Mouse (Mus musculus) lung, adult 18-20 months (tissue): ENCODE data around the gene Pde9a.

Source experiments
- DNase-seq, 2 experiments: peaks; one replicate each; pipeline ENCODE4 v3.0.0; 2022; ENCODE audit warnings: mixed read lengths in 2 of 2

The Pde9a gene

GRCm38 (mm10) chr17:31389432-31390050, 3.5 kb downstream of the Pde9a start:
- no peak for DNase-seq

- peak; percentile 25 to 41 for DNase-seq
Measured at GRCm38 (mm10) chr17:31391462-31391861, 5.5 kb downstream of the Pde9a start.

- no peak for DNase-seq
Measured at GRCm38 (mm10) chr17:31392041-31392440, 6.0 kb downstream of the Pde9a start.

- DNase-seq = no peak
Measured at GRCm38 (mm10) chr17:31393811-31394210, 7.8 kb downstream of the Pde9a start.

GRCm38 (mm10) chr17:31400294-31400693, 14.3 kb downstream of the Pde9a start:
- no peak for DNase-seq

GRCm38 (mm10) chr17:31401160-31401559, 15.2 kb downstream of the Pde9a start:
- no peak for DNase-seq

- DNase-seq = no peak
Measured at GRCm38 (mm10) chr17:31402713-31403112, 16.7 kb downstream of the Pde9a start.

GRCm38 (mm10) chr17:31405694-31406227, 19.8 kb downstream of the Pde9a start:
- DNase-seq = no peak

- DNase-seq = peak in 1 of 2 experiments; percentile 54
Measured at GRCm38 (mm10) chr17:31409741-31410350, 23.8 kb downstream of the Pde9a start.

GRCm38 (mm10) chr17:31415258-31415657, 29.2 kb downstream of the Pde9a start:
- DNase-seq = no peak

- no peak for DNase-seq
Measured at GRCm38 (mm10) chr17:31418804-31419597, 33.0 kb downstream of the Pde9a start.

GRCm38 (mm10) chr17:31419598-31419950, 33.6 kb downstream of the Pde9a start:
- no peak for DNase-seq

GRCm38 (mm10) chr17:31419995-31420394, 34.0 kb downstream of the Pde9a start:
- DNase-seq = no peak

GRCm38 (mm10) chr17:31420658-31421057, 34.6 kb downstream of the Pde9a start:
- no peak for DNase-seq

- DNase-seq = no peak
Measured at GRCm38 (mm10) chr17:31422381-31422780, 36.4 kb downstream of the Pde9a start.

- no peak for DNase-seq
Measured at GRCm38 (mm10) chr17:31423020-31423419, 37.0 kb downstream of the Pde9a start.

GRCm38 (mm10) chr17:31424358-31424757, 38.3 kb downstream of the Pde9a start:
- DNase-seq = no peak

- DNase-seq = peak; percentile 14 to 42
Measured at GRCm38 (mm10) chr17:31424798-31425197, 38.8 kb downstream of the Pde9a start.

GRCm38 (mm10) chr17:31425827-31426698, 40.1 kb downstream of the Pde9a start:
- no peak for DNase-seq

GRCm38 (mm10) chr17:31429402-31429801, 43.4 kb downstream of the Pde9a start:
- no peak for DNase-seq

- DNase-seq = no peak
Measured at GRCm38 (mm10) chr17:31432878-31433281, 46.9 kb downstream of the Pde9a start.

- no peak for DNase-seq
Measured at GRCm38 (mm10) chr17:31433401-31433928, 47.5 kb downstream of the Pde9a start.
